Mouse (Mus musculus): ENCODE data around the gene Fam136a. TPM values are rescaled to one million over a fixed set of nuclear protein-coding genes. Genes with fewer than 3 reads are reported as not detected.

Gene Fam136a
- total and polyA plus RNA-seq, 3 experiments: 152 to 339 (median 160) TPM

DNA sequence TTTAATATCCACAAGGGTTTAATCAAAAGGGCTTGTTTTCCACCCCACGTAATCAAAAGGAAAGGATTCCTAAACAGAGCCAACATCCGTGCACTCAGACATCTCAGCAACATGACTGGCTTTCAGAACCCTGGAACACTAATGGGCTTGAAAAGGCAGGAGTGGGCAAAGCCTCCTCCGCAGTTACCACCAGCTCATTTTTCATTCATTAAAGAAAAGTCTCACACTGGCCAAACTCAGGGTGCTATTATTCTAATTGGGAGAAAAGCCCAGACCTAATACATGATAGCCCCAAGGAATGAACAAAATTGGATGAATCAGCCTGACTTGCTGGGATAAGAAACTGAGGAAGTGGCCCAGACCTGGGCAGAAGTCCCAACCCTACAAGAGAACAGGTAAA, 41.0 kb upstream of the Fam136a start (continued):
- TF ChIP-seq GABPA (IDR thresholded peaks at IDR 0.05; ENCODE audit: insufficient replicate concordance, low read depth, low read length): no peak
- TF ChIP-seq MAZ (IDR thresholded peaks at IDR 0.05; ENCODE audit: low read depth, low read length): no peak

GRCm38 (mm10) chr6:86325646-86326045, 39.8 kb upstream of the Fam136a start:
- no peak for DNase-seq (ENCODE audit: extremely low read depth)

DNA sequence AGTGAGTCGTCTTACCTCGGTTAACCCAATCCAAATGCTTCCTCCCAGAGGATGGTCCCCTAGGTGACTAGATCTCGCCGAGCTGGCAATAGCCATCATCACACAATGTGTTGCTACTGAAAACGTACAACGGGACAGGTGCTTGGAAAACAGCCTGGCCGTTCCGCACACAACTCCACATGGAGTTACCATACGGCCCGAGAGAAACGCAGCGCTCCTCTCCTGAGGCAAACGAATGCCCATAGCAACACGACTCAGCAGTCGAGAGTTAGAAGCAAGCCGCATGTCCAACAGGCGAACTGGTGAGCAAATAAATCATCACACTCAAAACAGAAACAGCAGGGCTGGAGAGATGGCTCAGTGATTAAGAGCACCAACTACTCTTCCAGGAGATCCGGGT, 38.6 kb upstream of the Fam136a start:
- in situ Hi-C loops (cut with MboI; ENCODE audit: low pct_ligation_motif_present, low pct_unique_long_range_greater_than_20kb, low sequenced_read_pairs) (no loop called here), dilution Hi-C loops (cut with MboI; ENCODE audit: extremely low pct_ligation_motif_present, extremely low pct_unique_long_range_greater_than_20kb, low sequenced_read_pairs) (no loop called here)
- Histone ChIP-seq H3K4me1 (ENCODE audit: control insufficient read depth in 1 of 2, insufficient read depth in 2 of 2) (peaks cover 0 to 6% of the 10 kb centered on the region in 2 experiments; a peak in 2 of 4 replicates), H3K9ac (ENCODE audit: insufficient read depth, low read depth) (no peak overlapping the region), H3K27ac (ENCODE audit: insufficient read depth, low read depth) (no peak overlapping the region), H3K4me2 (ENCODE audit: insufficient read depth, low read depth, poor library complexity, severe bottlenecking) (no peak overlapping the region), H3K36me3 (replicated peaks in 1 of 2; ENCODE audit: control insufficient read depth in 1 of 2, insufficient read depth in 1 of 2, low read length in 1 of 2) (no peaks in the 10 kb centered on the region), H3K27me3 (replicated peaks) (peaks cover 25% of the 10 kb centered on the region), H3K79me2 (replicated peaks; ENCODE audit: control insufficient read depth, extremely low read depth, insufficient read depth, poor library complexity, severe bottlenecking) (no peaks in the 10 kb centered on the region), H3K4me3 (replicated peaks in 1 of 3; ENCODE audit: low read depth in 2 of 3, low read length in 2 of 3, poor library complexity in 1 of 3) (no peak overlapping the region), H3K9me3 (replicated peaks; ENCODE audit: low read length) (peaks cover 10% of the 10 kb centered on the region)
- no peak for TF ChIP-seq MXI1 (IDR thresholded peaks at IDR 0.05; ENCODE audit: low read depth, low read length)
- no peak for TF ChIP-seq NELFE (IDR thresholded peaks at IDR 0.05; ENCODE audit: low read depth, low read length)
- no peak for TF ChIP-seq PAX5 (IDR thresholded peaks at IDR 0.05; ENCODE audit: low read length)
- TF ChIP-seq NRF1 (IDR thresholded peaks at IDR 0.05; ENCODE audit: low read depth, low read length): no peak
- no peak for TF ChIP-seq HCFC1 (IDR thresholded peaks at IDR 0.05; ENCODE audit: low read depth, low read length)
- TF ChIP-seq JUN (IDR thresholded peaks at IDR 0.05; ENCODE audit: insufficient read depth, low read depth, low read length): no peak
- no peak for TF ChIP-seq EP300 (IDR thresholded peaks at IDR 0.05; ENCODE audit: low read length)
- TF ChIP-seq POLR2A (IDR thresholded peaks at IDR 0.05; ENCODE audit: low read depth, low read length): no peak
- no peak for TF ChIP-seq CTCF (conservative IDR thresholded peaks at IDR 0.05 in 1 of 2, IDR thresholded peaks at IDR 0.05 in 1 of 2; ENCODE audit: low read depth in 2 of 2, low read length in 2 of 2)
- no peak for TF ChIP-seq MYC (IDR thresholded peaks at IDR 0.05; ENCODE audit: low read depth, low read length)
- no peak for TF ChIP-seq TBP (conservative IDR thresholded peaks at IDR 0.05; ENCODE audit: low read depth, low read length)
- no peak for TF ChIP-seq USF1 (IDR thresholded peaks at IDR 0.05; ENCODE audit: low read depth, low read length)
- TF ChIP-seq ETS1 (conservative IDR thresholded peaks at IDR 0.05; ENCODE audit: low read depth, low read length): no peak
- no peak for TF ChIP-seq MEF2A (IDR thresholded peaks at IDR 0.05; ENCODE audit: borderline replicate concordance, low read depth, low read length)
- no peak for TF ChIP-seq GABPA (IDR thresholded peaks at IDR 0.05; ENCODE audit: insufficient replicate concordance, low read depth, low read length)
- no peak for TF ChIP-seq CHD1 (IDR thresholded peaks at IDR 0.05; ENCODE audit: low read depth, low read length)
- no peak for DNase-seq (ENCODE audit: extremely low read depth)

More at GRCm38 (mm10) chr6:86325646-86326045, 39.8 kb upstream of the Fam136a start:
- Histone ChIP-seq H3K9ac (ENCODE audit: insufficient read depth, low read depth) (no peak overlapping the region), H3K4me3 (replicated peaks in 1 of 3; ENCODE audit: low read depth in 2 of 3, low read length in 2 of 3, poor library complexity in 1 of 3) (no peak overlapping the region), H3K27me3 (replicated peaks) (peaks cover 25% of the 10 kb centered on the region), H3K27ac (ENCODE audit: insufficient read depth, low read depth) (no peak overlapping the region), H3K36me3 (replicated peaks in 1 of 2; ENCODE audit: control insufficient read depth in 1 of 2, insufficient read depth in 1 of 2, low read length in 1 of 2) (no peaks in the 10 kb centered on the region), H3K79me2 (replicated peaks; ENCODE audit: control insufficient read depth, extremely low read depth, insufficient read depth, poor library complexity, severe bottlenecking) (no peaks in the 10 kb centered on the region), H3K4me1 (ENCODE audit: control insufficient read depth in 1 of 2, insufficient read depth in 2 of 2) (peaks cover 0 to 6% of the 10 kb centered on the region in 2 experiments; a peak in 2 of 4 replicates), H3K4me2 (ENCODE audit: insufficient read depth, low read depth, poor library complexity, severe bottlenecking) (no peak overlapping the region), H3K9me3 (replicated peaks; ENCODE audit: low read length) (peaks cover 7% of the 10 kb centered on the region)
- in situ Hi-C loops (cut with MboI; ENCODE audit: low pct_ligation_motif_present, low pct_unique_long_range_greater_than_20kb, low sequenced_read_pairs): no loop called here
- TF ChIP-seq RAD21 (IDR thresholded peaks at IDR 0.05; ENCODE audit: low read depth, low read length) (no peak), ZMIZ1 (IDR thresholded peaks at IDR 0.05; ENCODE audit: low read depth, low read length) (no peak), ZC3H11A (IDR thresholded peaks at IDR 0.05; ENCODE audit: low read depth, low read length) (no peak), USF1 (IDR thresholded peaks at IDR 0.05; ENCODE audit: low read depth, low read length) (no peak), JUND (conservative IDR thresholded peaks at IDR 0.05; ENCODE audit: low read depth, low read length) (no peak), ETS1 (conservative IDR thresholded peaks at IDR 0.05; ENCODE audit: low read depth, low read length) (no peak), POLR2A (IDR thresholded peaks at IDR 0.05; ENCODE audit: low read depth, low read length) (no peak), ZKSCAN1 (IDR thresholded peaks at IDR 0.05; ENCODE audit: borderline replicate concordance, low read depth, low read length) (no peak), KAT2A (IDR thresholded peaks at IDR 0.05; ENCODE audit: insufficient replicate concordance, low read length) (no peak), JUN (IDR thresholded peaks at IDR 0.05; ENCODE audit: insufficient read depth, low read depth, low read length) (no peak), SIN3A (IDR thresholded peaks at IDR 0.05; ENCODE audit: low read length) (no peak), MAZ (IDR thresholded peaks at IDR 0.05; ENCODE audit: low read depth, low read length) (no peak), UBTF (IDR thresholded peaks at IDR 0.05; ENCODE audit: low read depth, low read length) (no peak)
- dilution Hi-C loops (cut with MboI; ENCODE audit: extremely low pct_ligation_motif_present, extremely low pct_unique_long_range_greater_than_20kb, low sequenced_read_pairs): no loop called here

Measured in CH12.LX (cell line).